Mouse (Mus musculus) natural killer cell, adult 2 months (primary cell): ENCODE measurements around the gene Kank3.

Source experiments
- DNase-seq, 2 experiments: peaks; one replicate each; pipeline ENCODE4 v3.0.0; 2022; ENCODE audit warnings: low spot score in 2 of 2

Kank3 gene

DNA sequence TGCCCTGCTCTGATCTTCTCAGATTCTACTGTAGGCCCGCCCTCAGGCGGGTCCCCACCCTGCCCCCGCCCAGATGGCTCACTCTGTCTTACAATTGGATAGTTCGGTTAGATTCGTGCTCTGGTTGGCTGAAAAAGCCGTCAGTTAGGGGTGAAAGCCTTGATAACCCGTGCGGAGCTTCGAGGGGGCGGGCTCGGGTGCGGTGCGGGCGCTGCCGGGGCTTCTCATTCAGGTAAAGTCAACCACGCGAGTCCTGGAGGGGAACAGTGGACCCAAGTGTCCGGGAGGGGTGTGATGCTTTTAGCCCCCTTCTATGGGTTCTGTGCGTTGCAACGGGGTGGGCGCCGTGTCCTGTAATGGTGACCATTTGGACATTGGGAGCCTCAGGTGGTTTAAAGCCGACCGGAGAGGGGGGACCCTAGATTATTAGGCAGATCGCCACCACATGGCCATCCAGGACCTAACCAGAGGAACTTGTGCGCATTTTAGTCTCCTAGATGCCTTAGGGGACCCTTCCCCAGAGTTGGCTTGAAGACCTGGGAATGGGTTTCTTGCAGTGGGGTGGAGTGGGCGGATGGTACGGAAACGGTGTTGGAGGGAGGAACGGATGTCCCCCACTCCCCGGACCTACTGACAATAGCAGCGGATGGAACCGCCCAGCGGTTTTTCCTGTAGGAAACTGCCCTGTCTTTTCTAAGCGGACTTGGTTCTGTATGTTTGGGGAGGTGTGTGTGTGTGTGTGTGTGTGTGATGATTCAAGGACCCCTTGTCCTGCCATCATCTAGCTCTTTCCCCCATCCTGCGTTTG is at the start of gene Kank3:
Gene Kank3, plus strand, starts transcription at position 186 of the 808 bp plus-strand sequence.
- peak; percentile 83 to 87 for DNase-seq

DNA sequence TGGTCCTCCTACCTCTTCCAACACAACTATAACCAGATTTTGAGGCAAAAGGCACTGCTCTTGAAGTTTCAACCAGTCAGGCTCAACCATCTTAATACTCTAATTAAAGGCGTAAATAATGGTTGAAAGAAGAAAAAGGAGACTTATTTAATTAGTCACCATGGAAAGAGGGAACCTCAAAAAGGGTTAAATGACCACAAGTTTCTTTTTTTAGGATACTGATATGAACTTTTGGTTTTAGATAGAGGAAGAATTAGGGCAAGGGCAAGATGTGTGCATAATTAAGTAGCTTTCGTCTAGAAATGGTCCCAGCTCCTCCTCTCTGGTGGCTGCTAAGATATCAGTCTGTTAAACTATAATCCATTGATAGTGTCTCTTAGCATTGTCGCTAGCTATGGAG is 43.9 kb upstream of the Kank3 start:
- no peak for DNase-seq

DNA sequence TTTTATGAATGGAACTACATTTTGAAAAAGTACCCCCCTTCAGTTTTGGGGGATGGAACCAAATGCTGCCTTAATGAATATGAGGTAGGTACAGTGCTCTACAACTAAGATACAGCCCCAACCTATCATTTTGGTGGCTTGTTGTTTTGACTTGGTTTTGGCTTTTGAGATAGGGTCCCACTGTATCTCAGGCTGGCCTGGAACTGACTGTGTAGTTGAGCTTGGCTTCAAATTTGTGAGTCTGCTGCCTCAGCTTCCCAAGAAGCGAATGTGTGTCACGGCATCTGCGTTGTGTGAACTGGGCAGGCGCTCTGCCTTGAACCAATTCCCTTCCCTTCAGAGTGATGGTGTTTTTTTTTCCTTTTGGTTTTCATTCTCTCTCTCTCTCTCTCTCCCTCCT is 38.7 kb upstream of the Kank3 start:
- no peak for DNase-seq

DNA sequence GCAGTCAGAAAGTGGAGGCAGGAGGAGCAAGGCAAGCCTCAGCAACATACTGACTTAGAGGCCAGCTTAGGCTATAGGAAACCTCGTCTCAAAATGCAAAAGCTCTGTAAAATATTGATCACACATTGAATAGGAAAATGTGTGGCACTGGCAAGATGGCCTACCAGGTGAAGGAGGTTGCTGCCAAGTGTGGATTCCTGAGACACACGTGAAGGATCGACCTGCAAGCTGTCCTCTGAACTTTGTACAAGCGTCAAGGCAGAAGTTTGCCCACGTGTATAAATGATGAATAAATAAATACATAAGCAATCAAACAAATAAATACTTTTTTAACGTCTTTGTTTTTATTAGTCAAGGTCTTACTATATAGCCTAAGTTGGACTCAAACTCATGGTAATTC is 36.9 kb upstream of the Kank3 start:
- no peak for DNase-seq

DNA sequence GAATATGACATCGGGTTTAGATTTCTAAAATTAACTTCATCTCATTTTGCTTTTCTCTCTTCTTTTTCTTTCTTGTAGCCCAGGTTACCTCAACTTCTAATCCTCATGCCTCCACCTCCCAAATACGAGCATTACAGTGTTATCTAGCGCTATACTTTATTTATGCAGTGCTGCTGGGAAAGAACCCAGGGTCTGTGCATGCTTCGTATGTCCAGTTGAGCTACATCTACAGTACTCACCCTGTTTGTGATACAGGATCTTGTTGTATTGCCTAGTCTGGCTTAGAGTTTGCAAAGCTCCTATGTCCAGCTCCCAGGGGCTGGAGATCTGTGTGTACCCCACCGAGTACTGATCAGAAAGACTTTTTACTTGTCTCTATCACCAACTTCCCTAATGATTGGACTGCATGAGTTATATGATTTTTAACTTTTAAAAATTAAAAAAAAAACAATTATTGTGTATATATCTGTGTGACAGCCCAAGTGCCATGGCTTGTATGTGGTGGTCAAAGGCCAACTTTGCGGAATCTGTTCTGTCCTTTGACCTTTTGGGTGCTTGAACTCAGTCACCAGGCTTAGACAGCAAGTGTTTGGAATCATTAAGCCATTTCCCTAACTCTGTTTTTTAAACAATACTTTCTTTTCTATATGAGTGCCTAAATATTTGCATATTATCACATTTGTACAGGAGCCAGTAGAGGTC is 36.3 kb upstream of the Kank3 start:
- no peak for DNase-seq

DNA sequence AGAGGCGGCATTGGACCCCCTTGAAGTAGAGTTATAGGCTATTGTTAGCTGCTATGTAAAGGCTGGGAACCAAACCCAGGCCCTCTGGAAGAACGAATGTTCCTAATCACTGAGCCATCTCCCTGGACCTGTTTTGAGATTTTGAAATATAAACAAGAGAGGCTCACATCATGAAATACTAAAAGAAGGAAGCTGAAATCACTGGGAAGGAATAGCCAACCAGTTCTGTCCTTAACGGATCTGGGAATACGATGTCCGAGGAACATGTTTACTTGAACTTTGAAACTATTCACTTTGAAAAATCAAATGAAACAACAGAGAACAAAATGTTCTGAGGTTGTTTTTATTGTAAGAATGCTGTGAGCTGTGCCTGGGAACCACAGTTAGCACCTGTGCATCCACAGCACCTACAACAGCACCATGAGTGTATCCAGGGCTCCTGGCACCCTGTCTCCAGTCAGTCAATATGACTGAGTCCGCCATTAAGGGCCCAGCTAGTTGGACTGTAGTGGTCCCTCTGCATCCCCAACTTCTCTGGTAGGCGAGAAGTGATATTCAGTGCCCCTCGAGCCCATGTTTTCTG is 35.7 kb upstream of the Kank3 start:
- no peak for DNase-seq

DNA sequence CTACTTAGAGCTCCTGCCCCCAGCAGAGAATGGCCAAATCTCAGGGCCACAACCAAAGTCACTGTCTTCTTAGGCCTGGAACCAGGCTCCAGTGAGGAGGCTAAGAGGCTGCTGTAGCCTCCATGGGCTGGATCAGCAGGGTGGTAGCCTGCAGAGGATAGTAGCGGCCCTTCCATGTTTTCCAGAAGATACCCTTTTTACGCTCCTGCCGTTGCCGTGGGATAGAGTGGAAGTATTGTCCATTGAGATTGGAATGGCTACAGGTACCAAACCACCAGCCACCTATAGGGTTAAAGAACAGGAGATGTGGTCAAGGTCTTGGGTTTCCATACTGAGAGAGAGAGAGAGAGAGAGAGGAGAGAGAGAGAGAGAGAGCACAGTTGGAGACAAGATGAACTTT is 35.0 kb upstream of the Kank3 start:
- no peak for DNase-seq

DNA sequence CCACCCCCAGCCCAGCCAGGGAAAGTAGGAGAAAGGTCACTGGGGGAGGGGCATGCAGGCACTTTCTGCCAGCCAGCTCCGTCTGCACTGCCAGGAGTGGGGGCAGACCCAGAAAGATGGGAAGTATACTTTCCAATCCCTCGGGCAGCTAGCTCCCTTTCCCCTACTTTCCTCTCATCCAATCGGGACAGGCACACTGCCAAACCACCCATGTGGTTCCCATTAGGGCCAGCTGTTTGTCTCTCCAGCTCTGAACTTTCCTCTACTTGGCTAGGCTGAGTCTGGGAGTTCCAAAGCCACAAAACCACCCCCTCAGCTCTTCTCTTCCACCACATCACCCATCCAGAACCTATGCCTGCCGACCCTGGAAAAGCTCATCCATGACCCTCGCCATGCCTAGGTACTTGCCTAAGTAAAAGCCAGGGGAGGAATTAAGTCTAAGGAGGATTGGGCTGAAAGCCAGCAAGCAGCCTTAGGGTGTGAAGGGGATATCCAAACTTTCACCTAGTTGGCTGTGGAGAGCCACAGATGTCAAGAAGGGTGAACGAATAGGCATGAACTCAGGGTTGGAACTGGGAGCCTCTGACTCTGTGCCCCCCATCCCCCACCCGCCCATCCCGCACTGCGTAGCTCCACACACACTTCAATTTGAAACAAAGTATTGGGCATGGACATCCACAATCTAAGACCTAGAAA is 30.9 kb upstream of the Kank3 start:
- no peak for DNase-seq

DNA sequence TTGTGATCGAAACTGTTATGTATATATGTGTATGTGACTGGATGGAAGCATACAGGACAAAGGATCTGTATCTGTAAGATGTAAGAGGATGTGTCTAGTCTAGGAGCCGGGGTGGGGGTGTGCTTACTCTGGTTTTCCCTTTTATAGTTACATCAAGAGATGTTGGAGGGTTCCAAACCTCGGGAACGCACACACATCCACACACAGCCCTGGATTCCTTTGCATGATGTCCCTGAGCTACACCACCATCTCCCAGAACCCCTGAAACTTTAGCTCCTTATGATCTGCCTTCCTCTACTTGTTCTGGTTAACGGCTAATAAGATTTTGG is 30.4 kb upstream of the Kank3 start:
- DNase-seq: no peak

DNA sequence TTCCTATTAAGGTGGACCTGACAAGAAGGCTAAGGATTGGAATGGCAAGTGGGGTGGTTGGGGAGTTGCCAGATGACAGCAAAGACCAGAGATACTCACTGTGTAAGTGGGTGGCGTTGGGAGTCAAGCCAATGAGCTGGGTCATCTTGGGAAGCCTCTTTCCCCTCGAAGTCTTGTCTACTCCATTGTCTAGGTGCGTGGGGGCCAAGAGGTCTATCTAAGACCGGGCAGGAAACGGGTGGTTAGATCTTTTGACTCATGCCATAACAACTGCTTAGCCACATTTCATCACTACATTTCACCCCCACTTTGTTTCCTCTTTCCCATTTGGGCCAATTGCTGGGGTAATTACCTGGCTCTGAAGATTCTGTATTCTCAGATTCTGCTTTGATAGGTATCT is 29.9 kb upstream of the Kank3 start:
- DNase-seq: peak; percentile 28 to 56

DNA sequence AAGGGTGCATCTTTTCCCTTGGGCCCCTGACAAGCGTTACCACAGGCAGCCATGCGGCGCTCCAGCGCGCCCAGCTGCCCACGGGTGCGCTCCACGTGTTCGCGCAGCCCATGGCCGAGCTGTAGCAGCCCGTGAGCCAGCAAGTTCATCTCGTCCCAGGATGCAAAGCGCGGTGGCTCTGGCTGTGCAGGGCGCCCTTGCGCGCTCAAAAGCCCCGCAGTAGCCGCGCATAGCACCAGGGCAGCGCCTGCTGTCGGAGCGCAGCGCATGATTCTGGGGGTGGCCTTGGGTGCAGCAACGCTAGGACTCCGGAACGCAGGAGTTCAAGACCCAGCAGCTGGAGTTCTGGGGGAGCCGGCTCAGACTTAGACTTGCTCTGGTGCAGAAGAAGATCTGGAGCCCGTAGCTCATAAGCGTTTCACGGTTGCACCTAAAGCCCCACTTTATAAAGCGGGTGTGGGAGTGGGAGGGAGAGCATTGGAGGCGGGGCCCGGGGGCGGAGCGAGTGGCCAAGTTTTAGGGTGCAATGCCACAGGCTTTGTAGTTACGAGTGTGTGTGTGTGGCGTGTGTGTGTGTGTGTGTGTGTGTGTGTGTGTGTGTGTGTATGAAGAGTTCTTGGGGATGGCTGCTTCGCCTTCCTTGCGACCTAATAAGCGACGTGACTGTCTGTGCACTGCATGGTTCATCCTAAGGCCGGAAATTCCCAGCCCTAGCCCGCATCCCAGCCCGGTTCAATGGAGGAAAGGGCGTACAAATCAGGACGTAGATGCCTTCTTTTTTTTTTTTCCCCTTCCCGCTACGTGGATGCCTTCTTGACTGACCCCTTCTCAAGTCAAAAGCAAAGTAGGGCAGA is 29.0 kb upstream of the Kank3 start, which contains the start of gene Angptl4:
Gene Angptl4, minus strand, starts transcription at position 707 of the 854 bp plus-strand sequence.
- DNase-seq: peak; percentile 61 to 69

DNA sequence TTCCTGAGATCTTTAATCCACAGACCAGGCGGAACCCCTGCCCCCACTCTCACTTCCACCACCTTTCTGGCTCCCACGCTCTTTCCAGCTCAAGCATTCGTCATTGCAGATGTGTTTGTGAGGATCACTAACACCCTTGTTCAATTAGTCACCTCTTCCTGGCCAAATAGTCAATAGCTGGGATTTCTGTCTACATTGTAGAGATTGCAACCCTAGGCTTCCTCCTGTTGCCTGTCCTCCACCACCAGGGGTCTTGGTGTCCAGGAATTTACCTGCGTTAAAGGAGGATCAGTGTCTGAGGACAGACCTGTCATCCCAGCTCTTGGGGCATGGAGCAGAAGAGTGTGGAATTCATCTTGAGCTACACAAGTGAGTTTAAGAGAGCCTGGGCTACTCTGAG is 28.3 kb upstream of the Kank3 start:
- no peak for DNase-seq

DNA sequence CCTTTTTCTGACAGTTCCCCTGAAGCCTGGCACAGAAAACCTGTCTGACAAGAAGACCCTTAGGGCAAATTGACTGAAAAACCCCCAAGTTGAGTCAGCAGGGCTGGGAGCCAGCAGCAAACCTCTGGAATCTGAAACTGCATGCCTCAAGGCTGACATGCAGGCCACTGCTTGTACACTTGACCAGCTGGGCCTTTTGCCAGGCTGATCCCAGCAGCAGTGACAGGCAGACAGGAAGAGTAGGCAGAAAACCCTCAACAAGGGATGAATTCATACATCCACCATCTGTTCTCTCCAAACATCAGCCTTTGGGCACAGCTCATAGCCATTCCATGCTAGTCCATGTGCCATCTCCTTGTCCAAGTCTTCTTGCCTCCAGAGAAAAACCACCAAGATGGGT is 26.9 kb upstream of the Kank3 start:
- no peak for DNase-seq

DNA sequence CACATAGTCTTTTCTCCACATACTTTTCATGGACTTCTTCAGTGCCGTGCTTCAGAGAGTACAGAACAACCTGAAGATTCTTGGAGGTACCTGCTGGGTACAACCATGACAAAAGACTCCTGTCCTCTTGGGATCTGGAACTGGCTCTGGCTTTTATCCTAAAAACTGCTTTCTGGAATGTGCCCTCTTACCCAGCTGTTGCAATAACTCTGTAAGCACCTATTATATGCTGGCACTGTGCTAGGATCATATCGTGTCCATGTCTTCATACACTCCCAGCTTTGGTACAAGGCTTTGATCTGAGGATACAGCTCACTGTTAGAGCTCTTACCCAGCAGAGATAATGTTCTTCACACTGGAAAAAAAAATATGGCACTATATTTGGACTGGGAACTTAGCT is 25.4 kb upstream of the Kank3 start:
- DNase-seq: no peak

DNA sequence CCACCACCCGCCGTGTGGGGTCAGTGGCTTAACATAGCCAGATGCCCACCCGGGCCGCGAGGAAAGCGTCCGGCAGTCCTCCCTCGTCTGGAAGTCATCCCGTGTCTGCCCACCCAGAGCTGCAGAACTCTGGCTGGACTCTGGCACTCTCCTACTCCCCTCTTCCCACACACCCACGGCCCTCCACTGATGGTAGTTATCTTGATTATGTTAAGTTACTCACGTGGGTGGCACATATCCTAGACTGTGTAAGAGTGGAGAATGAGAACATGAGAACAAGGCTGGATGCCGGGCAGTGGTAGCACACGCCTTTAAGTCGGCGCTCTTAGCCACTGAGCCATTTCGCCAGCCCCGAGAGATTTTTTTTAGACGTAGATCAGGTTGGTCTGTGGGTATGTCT is 23.9 kb upstream of the Kank3 start:
- DNase-seq: no peak

DNA sequence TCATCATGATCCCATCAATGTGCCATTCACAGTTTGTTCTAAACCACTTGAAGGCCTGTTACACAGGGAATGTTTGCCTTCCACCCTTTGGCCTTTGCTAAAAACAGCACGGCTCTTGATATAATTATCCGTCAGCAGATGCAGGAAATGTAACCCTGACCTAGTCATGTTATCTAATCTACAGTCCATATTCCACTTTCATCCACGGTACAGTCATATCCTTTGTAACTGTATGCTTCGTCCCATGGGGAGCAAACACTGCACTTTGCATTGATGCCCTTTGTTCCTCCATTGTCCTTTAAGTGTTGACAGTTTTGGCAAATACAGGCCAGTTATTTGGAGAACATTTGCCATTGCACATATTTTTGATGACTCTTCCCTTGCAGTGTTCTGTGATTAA is 21.6 kb upstream of the Kank3 start:
- no peak for DNase-seq

DNA sequence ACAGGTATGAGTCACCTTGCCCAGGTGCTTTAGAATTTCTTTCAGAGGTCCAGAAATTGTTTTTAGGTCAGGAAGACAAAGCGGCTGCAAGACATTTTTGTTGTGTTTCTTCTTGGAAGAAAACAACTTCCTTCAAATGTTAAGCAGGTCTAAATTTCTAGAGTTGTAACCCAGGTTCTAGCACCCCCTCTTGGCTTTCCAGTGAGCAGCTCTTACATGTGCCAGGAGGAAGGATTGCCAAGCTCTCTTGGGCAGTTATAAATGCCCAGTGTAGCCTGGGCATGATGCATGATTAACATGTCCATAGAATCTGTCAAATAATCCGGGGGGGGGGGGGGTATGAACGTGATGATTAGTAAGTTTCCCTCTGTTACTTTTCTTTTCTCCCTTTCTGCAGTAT is 12.0 kb upstream of the Kank3 start:
- no peak for DNase-seq

DNA sequence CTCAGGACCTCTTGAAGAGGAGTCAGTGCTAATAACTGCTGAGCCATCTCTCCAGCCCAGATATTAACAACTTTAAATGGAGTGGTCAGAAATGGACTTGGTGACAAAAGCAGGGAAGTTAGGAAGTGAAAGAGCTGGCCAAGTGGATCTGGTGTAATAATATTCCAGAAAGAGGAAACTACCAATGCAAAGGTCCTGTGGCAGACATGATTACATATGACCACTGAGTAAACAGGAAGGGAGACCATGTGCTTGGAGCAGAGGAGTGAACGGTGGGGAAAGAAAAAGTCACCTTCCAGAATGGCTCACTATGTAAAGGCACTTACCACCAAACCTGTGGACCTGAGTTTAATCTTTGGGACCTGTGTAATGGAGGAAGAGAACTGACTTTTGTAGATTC is 11.0 kb upstream of the Kank3 start:
- DNase-seq: no peak

DNA sequence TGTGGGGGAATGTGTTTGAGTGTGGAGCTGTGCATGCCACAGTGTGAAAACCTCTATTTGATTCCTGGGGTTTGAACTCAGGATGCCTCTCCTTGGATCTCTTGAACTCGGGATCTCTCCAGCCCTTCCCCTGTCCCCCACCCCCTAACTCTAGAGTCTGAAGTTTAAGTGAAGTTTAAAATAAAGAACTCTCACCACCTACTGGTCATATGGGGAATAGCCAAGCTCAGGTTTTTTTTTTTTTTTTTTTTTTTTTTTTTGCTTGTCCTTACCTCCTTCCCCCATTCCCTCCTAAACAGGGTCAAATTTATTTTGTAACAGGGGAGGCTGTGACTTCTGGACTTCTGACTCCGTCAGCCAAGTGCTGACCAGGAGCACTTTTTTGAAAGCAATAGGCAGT is 8.1 kb upstream of the Kank3 start:
- DNase-seq: no peak

DNA sequence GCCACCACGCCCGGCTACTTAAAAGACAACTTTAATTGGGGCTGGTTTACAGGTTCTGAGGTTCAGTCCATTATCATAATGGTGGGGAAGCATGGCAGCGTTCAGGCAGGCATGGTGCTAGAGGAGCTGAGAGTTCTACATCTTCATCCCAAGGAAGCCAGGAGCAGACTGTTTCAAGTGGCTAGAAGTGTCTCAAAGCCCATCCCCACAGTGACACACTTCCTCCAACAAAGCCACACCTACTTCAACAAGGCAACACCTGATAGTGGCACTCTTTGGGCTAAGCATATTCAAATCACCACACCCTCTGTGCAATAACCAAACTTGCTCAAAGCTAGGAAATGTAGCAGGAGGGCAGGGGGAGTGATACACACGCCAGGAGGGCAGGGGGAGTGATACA is 6.1 kb upstream of the Kank3 start:
- no peak for DNase-seq

DNA sequence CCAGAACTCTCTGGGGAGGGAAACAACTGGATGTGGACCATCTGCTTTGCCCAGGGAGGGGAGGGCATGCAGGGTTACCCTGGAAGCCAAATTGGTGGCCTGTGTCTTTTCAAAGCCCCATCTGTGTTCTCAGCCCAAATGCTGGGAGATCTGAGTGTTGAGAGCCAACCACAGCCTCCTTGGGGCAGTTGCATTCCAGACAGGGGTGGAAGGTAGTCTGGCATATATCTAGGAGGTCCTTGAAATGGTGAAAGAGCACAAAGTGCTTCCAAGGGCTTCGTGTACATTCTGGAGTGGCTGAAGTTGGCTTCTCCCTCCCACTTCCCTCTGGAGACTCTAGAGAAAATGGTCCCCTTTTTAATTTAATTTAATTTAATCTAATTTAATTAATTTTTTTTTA is 5.6 kb upstream of the Kank3 start:
- no peak for DNase-seq
